Mouse (Mus musculus) gastrocnemius, postnatal 14 days (tissue): Measurements from ENCODE around the gene Ccdc190. TPM values are rescaled to one million over a fixed set of nuclear protein-coding genes. Genes with fewer than 3 reads are reported as not detected.

Experiments
- total RNA-seq, 2 experiments: library from RNA; stranded (reverse); gene quantifications; 2 replicates each; pipeline ENCODE4 v1.2.3; 2021

The Ccdc190 gene
- total RNA-seq, 2 experiments from 2014 or later, result not detected

Other genes starting within 250 kb of the Ccdc190 start
- 1 to 10 TPM; 8.4 to 9.1 TPM for gene Rgs4, start 181.0 kb upstream of the Ccdc190 start, total RNA-seq
- 1 to 10 TPM; 2.2 to 2.9 TPM for gene Hsd17b7, start 40.6 kb downstream of the Ccdc190 start, total RNA-seq
- 10 to 100 TPM; 27.5 to 31.9 TPM for gene Ddr2, start 182.1 kb downstream of the Ccdc190 start, total RNA-seq
- 10 to 100 TPM; 29.9 to 36.0 TPM for gene Uap1, start 246.3 kb downstream of the Ccdc190 start, total RNA-seq